Mouse (Mus musculus) layer of hippocampus, adult 11-12 months (tissue): ENCODE data around the gene Anxa1.
A peak's percentile ranks its signal among the peaks of the same experiment; 100 is the strongest.

Experiments used
- DNase-seq: peaks from one replicate; pipeline ENCODE4 v3.0.0; 2022; ENCODE audit warnings: low spot score

Anxa1 gene

GRCm38 (mm10) chr19:20390455-20390994 is at the start of gene Anxa1:
TSS of gene Anxa1 (minus strand) at chr19:20390944.
- no peak for DNase-seq

DNA sequence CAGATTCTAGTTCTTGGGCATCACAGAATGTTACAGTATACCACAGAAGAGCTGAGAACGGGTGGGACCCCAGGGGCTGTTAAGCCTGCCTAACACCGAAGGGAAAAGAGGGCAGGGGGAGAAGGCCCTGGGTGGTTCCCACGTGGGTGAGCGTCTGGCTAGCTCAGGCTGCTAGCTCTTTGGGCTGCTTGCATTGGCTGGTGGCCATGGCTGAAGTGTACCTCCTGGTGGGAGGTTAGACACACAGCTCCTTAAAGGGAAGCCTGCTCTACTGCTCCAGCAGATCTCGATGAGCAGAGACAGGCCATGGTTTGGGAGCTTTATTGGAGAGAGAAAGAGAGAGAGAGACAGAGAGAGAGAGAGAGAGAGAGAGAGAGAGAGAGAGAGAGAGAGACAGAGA is 46.3 kb upstream of the Anxa1 start:
- DNase-seq = no peak

DNA sequence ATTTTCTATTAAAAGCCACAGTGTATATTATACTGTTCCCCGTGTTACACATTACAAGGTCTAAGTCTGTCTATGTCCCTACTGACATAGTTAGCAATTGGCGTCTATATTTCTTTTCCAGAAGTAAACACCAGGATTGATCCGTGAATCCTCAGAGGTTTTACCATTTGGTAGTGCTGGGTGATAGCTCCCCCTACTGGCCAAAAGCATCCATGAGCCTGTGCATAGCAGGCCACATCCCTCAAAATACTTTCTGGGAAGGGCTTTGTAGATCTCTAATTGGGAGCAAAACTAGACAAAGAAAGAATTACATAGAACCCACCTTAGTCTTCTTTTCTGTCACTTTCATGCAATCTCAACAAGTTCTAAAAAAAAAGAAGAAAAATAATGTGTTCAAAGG is 43.8 kb upstream of the Anxa1 start:
- DNase-seq = peak; percentile 69

- DNase-seq = no peak
Measured at GRCm38 (mm10) chr19:20433966-20434365, 43.2 kb upstream of the Anxa1 start.

- no peak for DNase-seq
Measured at GRCm38 (mm10) chr19:20426443-20427161, 35.9 kb upstream of the Anxa1 start.

DNA sequence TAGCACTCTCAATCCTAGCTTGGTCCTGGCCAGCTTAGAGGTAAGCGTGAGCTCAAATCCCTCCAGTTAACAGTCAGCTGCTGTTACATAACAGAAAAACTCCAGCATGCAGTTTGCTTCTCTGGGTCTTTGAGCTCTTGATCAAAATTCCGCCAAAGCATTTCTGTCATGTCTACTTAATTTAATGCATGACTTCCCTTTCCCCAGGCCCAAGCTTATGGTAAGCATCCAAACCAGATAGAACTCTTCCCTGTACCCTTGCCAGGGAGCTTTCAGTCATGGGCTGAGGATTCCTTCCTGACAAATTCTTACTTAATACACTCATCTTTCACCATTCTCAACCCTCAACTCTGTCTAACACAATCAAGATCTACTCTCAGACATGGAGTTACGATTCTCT is 20.5 kb upstream of the Anxa1 start:
- no peak for DNase-seq

DNA sequence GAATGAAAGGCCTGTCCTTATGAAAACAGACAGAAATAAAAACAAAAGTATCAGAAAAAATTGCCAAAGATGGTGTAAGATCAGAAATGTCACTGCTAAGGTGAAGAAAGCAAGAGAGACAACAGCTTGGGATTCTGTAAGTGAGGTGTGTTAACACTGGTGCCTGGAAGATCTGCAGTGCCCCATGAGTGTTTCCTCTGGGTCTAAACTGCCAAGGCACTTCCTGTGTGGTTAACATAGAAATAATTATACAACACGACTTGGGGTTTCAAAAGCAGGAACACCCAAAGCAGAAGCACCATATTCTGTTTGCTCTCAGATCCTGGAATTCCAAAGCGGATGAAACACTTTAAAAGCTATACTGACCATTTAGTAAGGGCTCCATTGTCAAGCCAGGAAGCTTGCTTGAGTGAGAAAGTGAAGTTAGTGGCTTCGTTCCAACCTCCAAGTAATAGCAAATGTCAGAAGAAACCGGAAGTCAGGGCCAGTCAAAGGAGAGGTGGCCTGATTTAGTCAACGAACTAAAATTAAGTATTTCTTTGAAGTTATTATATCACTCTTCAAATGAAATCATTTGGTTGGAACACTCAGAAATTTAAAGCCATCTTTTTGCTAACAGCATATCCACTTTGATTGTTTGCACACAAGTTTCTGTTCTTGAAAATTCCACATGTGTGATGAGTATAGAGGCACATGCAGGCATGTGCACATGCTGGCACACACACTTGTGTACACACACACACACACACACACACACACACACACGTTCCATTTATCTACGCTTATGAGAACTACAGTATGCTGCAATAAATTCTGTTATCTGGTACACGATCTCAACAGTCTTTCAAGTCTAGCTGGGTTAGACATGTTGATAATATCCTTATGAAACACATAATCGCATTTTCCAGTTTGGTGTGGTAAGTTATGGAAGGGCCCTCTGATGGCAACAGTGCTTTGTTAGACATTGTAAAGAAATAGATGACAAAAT is 19.1 kb upstream of the Anxa1 start:
- no peak for DNase-seq

GRCm38 (mm10) chr19:20406475-20406874 is 15.7 kb upstream of the Anxa1 start:
- DNase-seq = no peak

GRCm38 (mm10) chr19:20405015-20405414 is 14.3 kb upstream of the Anxa1 start:
- DNase-seq = peak; percentile 69

DNA sequence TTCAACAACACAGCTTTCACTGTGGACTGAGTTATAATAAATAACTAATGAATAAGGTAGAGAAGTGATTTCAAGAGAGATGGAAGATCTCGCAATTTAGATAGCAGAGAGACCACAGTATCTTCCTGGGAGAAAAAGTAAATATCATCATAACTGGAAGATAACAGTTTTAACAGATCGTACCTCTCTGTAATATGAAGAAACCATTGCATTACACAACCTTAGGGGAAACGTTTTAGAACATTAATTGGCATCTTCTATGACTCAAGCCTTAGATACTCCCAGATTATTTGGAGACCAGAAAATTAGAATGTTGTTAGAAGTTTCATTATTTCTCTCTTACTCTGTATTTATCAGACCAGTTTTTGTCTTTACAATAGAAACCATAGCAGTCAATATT is 13.0 kb upstream of the Anxa1 start:
- no peak for DNase-seq

DNA sequence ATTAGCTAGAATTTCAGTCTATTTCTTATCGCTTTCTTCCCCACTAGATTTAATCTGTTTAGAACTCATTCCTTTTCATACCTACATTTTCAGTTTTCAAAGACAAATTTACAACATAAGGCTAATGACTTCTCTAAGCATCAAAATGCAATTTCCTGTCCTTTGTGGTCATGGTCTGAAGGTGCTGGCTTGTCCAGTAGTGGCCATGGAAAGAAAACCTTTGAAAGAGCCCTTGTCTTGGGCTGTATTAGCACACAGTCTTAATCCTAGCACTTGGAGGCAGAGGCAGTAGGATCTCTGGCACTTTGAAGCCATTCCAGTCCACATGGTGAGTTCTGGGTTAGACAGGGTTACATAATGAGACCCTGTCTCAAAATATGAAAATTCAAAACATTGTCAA is 12.5 kb upstream of the Anxa1 start:
- DNase-seq = no peak

- DNase-seq = no peak
Measured at GRCm38 (mm10) chr19:20402516-20403200, 11.9 kb upstream of the Anxa1 start.

DNA sequence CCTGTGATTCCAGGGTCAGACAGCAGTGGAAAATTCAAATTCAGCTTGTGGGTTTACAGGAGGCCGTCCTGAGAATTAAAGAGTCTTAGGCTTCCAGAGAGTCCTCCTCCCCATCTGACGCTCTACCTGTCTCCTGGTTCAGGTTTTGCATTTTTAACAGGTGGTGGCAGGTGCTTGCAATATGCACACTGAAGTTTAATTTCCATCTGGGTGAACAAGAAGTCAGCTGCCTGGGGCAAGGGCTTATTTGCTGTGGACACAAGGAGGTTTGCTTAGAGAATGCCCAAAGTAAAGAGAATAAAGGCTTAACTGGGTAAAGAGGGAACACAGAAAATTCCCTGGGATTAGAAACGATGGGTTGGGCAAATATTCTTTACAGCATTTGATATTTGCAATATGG is 11.2 kb upstream of the Anxa1 start:
- no peak for DNase-seq

DNA sequence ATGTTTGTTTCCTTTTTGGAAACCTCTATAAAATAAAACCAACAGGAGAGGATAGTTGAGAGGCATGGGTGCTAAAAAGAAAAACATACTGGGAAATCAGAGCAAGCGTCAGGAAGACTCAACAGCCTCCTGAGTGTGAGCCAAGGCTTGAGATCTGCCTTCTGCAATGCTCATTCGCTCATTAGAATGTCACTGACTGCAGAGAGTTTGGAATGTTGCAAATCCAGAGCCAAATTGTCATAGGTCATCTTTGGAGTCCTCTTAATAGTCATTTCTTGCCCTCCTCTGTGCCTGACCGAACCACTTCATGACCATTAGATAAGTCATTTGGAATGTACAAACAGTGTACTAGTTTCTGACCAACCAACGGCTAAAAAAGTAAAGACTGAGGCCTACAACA is 8.4 kb upstream of the Anxa1 start:
- DNase-seq = no peak

DNA sequence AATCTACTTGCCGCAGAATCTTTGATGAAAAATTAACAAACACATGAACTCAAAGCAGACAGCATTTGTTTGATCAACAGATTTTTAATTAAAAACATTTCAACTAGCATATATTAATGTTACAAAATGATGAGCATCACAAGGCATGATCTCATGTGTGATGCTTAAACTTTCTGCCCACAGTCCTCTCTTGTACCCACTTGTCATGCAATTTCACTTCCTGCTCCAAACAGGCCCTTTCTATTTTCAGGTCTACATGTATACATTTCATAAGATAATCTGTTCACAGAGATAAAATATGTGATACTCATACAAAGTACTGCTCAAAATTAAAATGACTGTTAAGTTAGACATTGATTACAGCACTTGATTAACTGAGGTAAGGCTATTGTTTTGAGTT is 6.3 kb upstream of the Anxa1 start:
- no peak for DNase-seq

DNA sequence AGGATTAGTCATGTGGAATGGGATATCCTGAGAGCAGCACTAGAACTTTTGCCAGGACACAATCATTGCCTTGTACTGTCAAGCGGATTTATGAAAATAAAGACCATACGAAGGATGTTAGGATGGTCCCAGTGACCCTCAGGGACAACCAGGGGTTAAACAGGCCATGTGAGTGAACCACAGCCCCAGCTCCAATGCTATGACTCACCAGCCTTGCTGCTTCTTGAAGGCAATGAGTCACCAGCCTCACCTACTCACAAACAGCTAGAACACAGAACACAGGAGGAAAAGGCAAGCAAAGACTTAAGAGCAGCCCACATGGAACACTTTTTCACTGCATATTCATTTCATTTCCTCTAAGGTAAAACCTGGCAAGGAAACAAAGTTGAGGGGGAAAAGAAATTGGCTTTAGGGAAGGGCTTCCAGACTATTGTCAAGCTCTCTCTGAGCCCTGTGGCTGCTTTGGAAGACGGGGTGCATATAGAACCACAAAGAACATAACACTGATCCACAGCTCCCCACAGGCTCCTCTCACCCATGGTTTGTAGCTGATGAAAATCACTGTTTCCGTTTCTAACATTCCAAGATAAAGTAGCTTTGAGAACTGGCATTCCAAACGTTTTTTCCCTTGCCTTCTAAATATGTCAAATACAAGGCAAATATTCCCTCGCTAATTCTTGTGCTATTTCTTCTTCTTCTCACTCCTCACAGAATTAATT is 3.0 kb upstream of the Anxa1 start:
- DNase-seq = no peak

- no peak for DNase-seq
Measured at GRCm38 (mm10) chr19:20389723-20390122, 1.0 kb downstream of the Anxa1 start.

- DNase-seq = no peak
Measured at GRCm38 (mm10) chr19:20389245-20389644, 1.5 kb downstream of the Anxa1 start.

DNA sequence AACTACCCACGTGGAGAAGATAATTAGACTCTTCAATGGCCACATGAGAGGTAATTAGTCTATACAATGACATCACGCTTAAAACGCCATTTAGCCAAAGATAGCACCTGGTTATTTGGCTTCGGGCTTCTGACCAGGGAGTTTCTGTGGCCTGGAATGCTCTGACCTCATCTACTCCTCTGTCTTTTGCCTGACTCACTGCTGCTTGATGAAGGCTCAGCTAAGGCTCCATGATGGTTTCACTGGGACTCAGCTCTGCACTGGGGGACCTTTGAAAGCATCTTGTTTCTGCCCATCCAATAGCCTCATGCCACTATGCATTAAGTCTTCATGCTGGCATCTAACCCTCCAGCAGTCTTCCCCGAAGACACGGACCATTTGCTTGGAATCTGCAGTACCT is 2.5 kb downstream of the Anxa1 start:
- DNase-seq = no peak

DNA sequence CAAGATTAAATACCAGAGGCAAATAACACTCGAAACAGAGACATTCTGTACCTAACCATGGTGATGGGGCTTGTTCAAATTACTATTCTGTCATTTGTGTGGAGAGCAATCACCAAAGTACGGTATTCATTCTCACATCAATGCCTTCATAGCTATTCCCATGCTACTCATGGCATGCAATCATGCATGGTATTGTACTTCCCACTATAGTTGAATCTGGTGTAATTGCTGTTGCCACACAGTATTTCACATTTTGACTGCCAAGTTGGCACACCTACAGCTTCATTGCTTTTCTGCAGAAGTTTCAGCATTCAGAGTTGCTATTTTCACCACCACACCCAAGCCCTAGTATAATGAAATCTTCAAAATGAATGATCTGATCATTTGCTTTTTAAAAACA is 4.4 kb downstream of the Anxa1 start:
- no peak for DNase-seq

DNA sequence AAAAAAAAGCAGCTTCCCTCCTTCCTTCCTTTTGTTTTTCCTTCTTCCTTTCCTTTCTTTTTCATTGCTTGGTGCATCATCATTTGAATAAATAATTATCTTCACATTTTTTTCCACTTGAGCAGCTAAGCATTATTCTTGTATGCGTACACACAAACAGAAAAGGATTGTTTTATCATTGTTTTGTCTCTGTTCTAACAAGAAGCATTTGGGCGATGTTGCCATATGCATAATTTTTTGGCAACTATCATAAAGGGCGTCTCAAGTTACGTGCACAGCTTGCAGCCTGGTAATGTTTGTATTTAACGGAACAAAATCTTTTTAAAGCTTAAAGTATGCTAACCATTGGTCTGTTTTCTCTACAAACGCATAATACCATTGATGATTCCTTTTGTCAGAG is 5.1 kb downstream of the Anxa1 start:
- DNase-seq = no peak
